Comparison of ENCODE assay signal across 26 mouse cellular contexts in genomic region chr3:58581530-58581929, GRCm38 (mm10). TPM values are rescaled to one million over a fixed set of nuclear protein-coding genes. Genes with fewer than 3 reads are reported as not detected.
DNase-seq lines count a peak whose midpoint lies in the region; ATAC-seq and TF ChIP-seq lines count a peak whose summit lies in the region.
"Had no signal": no experiment of that assay in that cellular context is flagged by ENCODE, and none has a peak within 500 bp of the region (broad histone marks: within the 10 kb centered on the region; RNA-seq: fewer than 3 reads in every experiment).

No protein-coding gene starts in this region.

- no peak overlapping the region for H3K27ac ChIP-seq in liver, embryonic 14.5 days
- no peak overlapping the region for H3K27ac ChIP-seq in liver, embryonic 12.5 days
- H3K27ac ChIP-seq: embryonic facial prominence, embryonic 15.5 days; hindbrain, postnatal 0 days; limb, embryonic 15.5 days; midbrain, embryonic 13.5 days; neural tube, embryonic 15.5 days; stomach, postnatal 0 days had no signal

- TF ChIP-seq CTCF in liver, embryonic 14.5 days (IDR thresholded peaks at IDR 0.05; ENCODE audit: low read depth), result no peak

- peak overlapping the region; percentile 20 for H3K4me2 ChIP-seq in liver, embryonic 14.5 days (ENCODE audit: low read depth)
- no peak overlapping the region for H3K4me2 ChIP-seq in liver, embryonic 12.5 days
- H3K4me2 ChIP-seq: embryonic facial prominence, embryonic 15.5 days; heart, embryonic 11.5 days; limb, embryonic 15.5 days; midbrain, embryonic 13.5 days; neural tube, embryonic 15.5 days had no signal

- H3K9me3 ChIP-seq in liver, embryonic 14.5 days (ENCODE audit: control insufficient read depth, low read length), result no peaks in the 10 kb centered on the region
- H3K9me3 ChIP-seq in liver, embryonic 12.5 days (replicated peaks), result no peaks in the 10 kb centered on the region
- H3K9me3 ChIP-seq: embryonic facial prominence, embryonic 15.5 days; limb, embryonic 15.5 days; midbrain, embryonic 13.5 days; neural tube, embryonic 15.5 days had no signal

- 0 out of 2 replicates have a peak overlapping the region, but pooled peaks have one; percentile 18 for H3K9ac ChIP-seq in liver, embryonic 14.5 days (replicated peaks)
- H3K9ac ChIP-seq in liver, embryonic 12.5 days, result no peak overlapping the region
- H3K9ac ChIP-seq: embryonic facial prominence, embryonic 15.5 days; limb, embryonic 15.5 days; midbrain, embryonic 13.5 days; neural tube, embryonic 15.5 days had no signal

- ATAC-seq in liver, embryonic 14.5 days (ENCODE audit: insufficient read depth), result no peak
- no peak for ATAC-seq in liver, embryonic 12.5 days
- ATAC-seq in hematopoietic stem cell, adult 5-6 weeks (replicated peaks in 1 of 2; ENCODE audit: insufficient read depth in 1 of 2, low FRiP score in 2 of 2, low TSS enrichment in 1 of 2, low read depth in 1 of 2, poor library complexity in 2 of 2, severe bottlenecking in 2 of 2), result peak; percentile 51 to 61; a peak in 3 of 4 replicates
- ATAC-seq: activated CD4-positive, CD25-positive, alpha-beta regulatory T cell, adult 4 months; forebrain, embryonic 16.5 days; hindbrain, postnatal 0 days; midbrain, embryonic 13.5 days; Patski had no signal

- peaks cover 12% of the 10 kb centered on the region for H3K36me3 ChIP-seq in liver, embryonic 14.5 days (replicated peaks; ENCODE audit: control insufficient read depth, insufficient read depth, low read depth)
- H3K36me3 ChIP-seq in liver, embryonic 12.5 days, result peaks cover 27% of the 10 kb centered on the region

- H3K4me1 ChIP-seq in liver, embryonic 14.5 days (replicated peaks; ENCODE audit: control insufficient read depth in 2 of 2, insufficient read depth in 2 of 2, low read length in 1 of 2), result peaks cover 16 to 20% of the 10 kb centered on the region in 2 experiments
- peaks cover 38% of the 10 kb centered on the region for H3K4me1 ChIP-seq in liver, embryonic 12.5 days

- TF ChIP-seq EP300 in liver, embryonic 14.5 days (IDR thresholded peaks at IDR 0.05; ENCODE audit: low read depth), result no peak

- H3K4me3 ChIP-seq in liver, embryonic 14.5 days (ENCODE audit: insufficient read depth in 1 of 2, low read depth in 2 of 2, low read length in 2 of 2), result no peak overlapping the region
- H3K4me3 ChIP-seq in liver, embryonic 12.5 days, result no peak overlapping the region
- H3K4me3 ChIP-seq: embryonic facial prominence, embryonic 15.5 days; limb, embryonic 15.5 days; midbrain, embryonic 13.5 days; neural tube, embryonic 15.5 days had no signal

- WGBS in liver, embryonic 14.5 days (ENCODE audit: insufficient replicate concordance), result 67% methylated on average over 4 of the region's 4 CpGs
- 73% methylated on average over 4 of the region's 4 CpGs for WGBS in liver, embryonic 12.5 days (ENCODE audit: insufficient replicate concordance)

- DNase-seq in liver, embryonic 14.5 days (ENCODE audit: low read depth in 3 of 3, low spot score in 3 of 3), result no peak
- DNase-seq in CD8-positive naive resting alpha-beta T cell, adult 2 months (ENCODE audit: low read depth in 2 of 2, low spot score in 2 of 2), result peak; percentile 49 to 68
- peak; percentile 6 to 11 for DNase-seq in natural killer cell, adult 2 months (ENCODE audit: low spot score in 2 of 2)
- DNase-seq in urinary bladder, postnatal 4 days (ENCODE audit: low spot score in 2 of 2), result no peak
- DNase-seq in cerebellum, adult 11-12 months, result no peak
- DNase-seq: adrenal gland, postnatal 10 days; cerebellum, postnatal 10 days; heart, postnatal 14 days; kidney, adult 18-20 months; kidney, postnatal 14 days; lung, adult 2 months; lung, postnatal 4 days; right cerebral cortex, postnatal 25 days had no signal

- no peaks in the 10 kb centered on the region for H3K27me3 ChIP-seq in liver, embryonic 14.5 days (ENCODE audit: control insufficient read depth, insufficient read depth, low read length)
- no peaks in the 10 kb centered on the region for H3K27me3 ChIP-seq in liver, embryonic 12.5 days (replicated peaks)
- H3K27me3 ChIP-seq: embryonic facial prominence, embryonic 15.5 days; limb, embryonic 15.5 days; midbrain, embryonic 13.5 days; neural tube, embryonic 15.5 days; Patski had no signal

RNA-seq across cellular contexts. Expression of gene Selenot, which starts 5.1 kb away (rescaled TPM):
- polyA plus RNA-seq in liver, embryonic 14.5 days (2012; rRNA removed), result 22.3 and 28.5 TPM in 2 replicates
- polyA plus RNA-seq in liver, embryonic 14.5 days (2014; fragmentation: Nextera tagmentation; extraction: Ambion mirVana), result 15.2 and 16.0 TPM in 2 replicates
- 15.3 and 17.0 TPM in 2 replicates for polyA plus RNA-seq in liver, embryonic 12.5 days (2016; fragmentation: Nextera tagmentation; extraction: Ambion mirVana)
- total RNA-seq in hematopoietic stem cell, adult 5-6 weeks (2017), result 145 and 184 TPM in 2 replicates

RNA-seq across cellular contexts. Expression of gene Erich6, which starts 55.5 kb away (rescaled TPM):
- polyA plus RNA-seq in liver, embryonic 14.5 days (2012; rRNA removed), result 0.01 TPM in 1 of 2 replicates, not detected in the other
- not detected in 2 replicates for polyA plus RNA-seq in liver, embryonic 14.5 days (2014; fragmentation: Nextera tagmentation; extraction: Ambion mirVana)
- polyA plus RNA-seq in liver, embryonic 12.5 days (2016; fragmentation: Nextera tagmentation; extraction: Ambion mirVana), result not detected in 2 replicates
- not detected in 2 replicates for total RNA-seq in hematopoietic stem cell, adult 5-6 weeks (2017)
- total RNA-seq: hindbrain, postnatal 0 days had no signal
- polyA plus RNA-seq: activated CD4-positive, CD25-positive, alpha-beta regulatory T cell, adult 4 months; embryonic facial prominence, embryonic 15.5 days; forebrain, embryonic 16.5 days; neural tube, embryonic 15.5 days; thymus, postnatal 0 days had no signal

RNA-seq across cellular contexts. Expression of gene Serp1, which starts 55.8 kb away (rescaled TPM):
- polyA plus RNA-seq in liver, embryonic 14.5 days (2012; rRNA removed), result 27.6 and 32.5 TPM in 2 replicates
- 91.2 and 96.1 TPM in 2 replicates for polyA plus RNA-seq in liver, embryonic 14.5 days (2014; fragmentation: Nextera tagmentation; extraction: Ambion mirVana)
- polyA plus RNA-seq in liver, embryonic 12.5 days (2016; fragmentation: Nextera tagmentation; extraction: Ambion mirVana), result 121 and 123 TPM in 2 replicates
- 78.7 and 86.1 TPM in 2 replicates for total RNA-seq in hematopoietic stem cell, adult 5-6 weeks (2017)

RNA-seq across cellular contexts. Expression of gene Eif2a, which starts 55.9 kb away (rescaled TPM):
- polyA plus RNA-seq in liver, embryonic 14.5 days (2012; rRNA removed), result 22.7 and 35.4 TPM in 2 replicates
- polyA plus RNA-seq in liver, embryonic 14.5 days (2014; fragmentation: Nextera tagmentation; extraction: Ambion mirVana), result 29.3 and 34.1 TPM in 2 replicates
- polyA plus RNA-seq in liver, embryonic 12.5 days (2016; fragmentation: Nextera tagmentation; extraction: Ambion mirVana), result 40.0 and 41.1 TPM in 2 replicates
- 115 and 125 TPM in 2 replicates for total RNA-seq in hematopoietic stem cell, adult 5-6 weeks (2017)

Comparison
In these comparisons a context has a peak if more than half of its experiments do, and no peak if none do; other contexts are left out.
1. ATAC-seq: peak in hematopoietic stem cell, adult 5-6 weeks (2 of 2); none in liver, embryonic 14.5 days (single experiment) and liver, embryonic 12.5 days (single experiment).
2. DNase-seq: peak in CD8-positive naive resting alpha-beta T cell, adult 2 months (2 of 2) and natural killer cell, adult 2 months (2 of 2); none in liver, embryonic 14.5 days (0 of 3), urinary bladder, postnatal 4 days (0 of 2) and cerebellum, adult 11-12 months (single experiment).